Mouse (Mus musculus): ENCODE results near the gene Ccdc177.

Gene Ccdc177

DNA sequence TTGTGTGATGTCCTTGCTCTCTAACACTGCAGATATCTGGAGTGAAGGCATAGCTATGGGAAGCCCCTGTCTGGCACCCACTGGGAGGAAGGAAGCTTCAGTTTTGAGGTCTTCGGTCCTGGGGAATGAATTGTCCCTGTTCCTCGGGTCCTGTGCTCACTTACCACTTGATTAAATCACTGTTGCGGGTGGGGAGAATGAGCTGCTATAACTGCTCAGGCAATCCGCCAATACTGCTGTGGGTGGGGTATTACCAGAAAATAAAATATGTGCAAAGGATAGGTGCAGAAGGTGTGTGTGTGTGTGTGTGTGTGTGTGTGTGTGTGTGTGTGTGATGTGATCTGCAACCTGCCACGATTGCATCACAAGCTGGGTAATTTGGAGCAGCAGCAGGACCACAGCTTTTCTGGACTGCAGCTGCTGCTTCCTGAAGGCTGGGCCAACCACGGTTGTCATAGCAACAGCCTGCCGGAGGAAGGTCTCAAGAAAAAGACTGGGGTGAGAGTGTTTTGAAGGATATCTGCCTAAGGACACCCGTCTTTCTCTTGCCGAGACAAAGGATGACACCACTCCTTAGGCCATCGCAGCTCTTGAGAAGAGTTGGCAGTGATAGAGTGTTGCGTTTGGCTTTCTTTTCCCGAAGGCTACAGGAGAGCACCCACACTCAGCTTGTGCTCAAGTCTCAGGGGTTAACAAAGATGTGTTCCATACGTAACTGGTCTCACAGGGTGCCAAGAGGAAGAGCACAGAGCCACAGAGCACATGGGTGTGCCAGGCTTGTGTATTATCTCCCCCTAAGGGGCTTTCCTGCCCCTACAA, 23.8 kb downstream of the Ccdc177 start:
- DNase-seq (ENCODE audit: extremely low spot score, low spot score): peak; percentile 42

DNA sequence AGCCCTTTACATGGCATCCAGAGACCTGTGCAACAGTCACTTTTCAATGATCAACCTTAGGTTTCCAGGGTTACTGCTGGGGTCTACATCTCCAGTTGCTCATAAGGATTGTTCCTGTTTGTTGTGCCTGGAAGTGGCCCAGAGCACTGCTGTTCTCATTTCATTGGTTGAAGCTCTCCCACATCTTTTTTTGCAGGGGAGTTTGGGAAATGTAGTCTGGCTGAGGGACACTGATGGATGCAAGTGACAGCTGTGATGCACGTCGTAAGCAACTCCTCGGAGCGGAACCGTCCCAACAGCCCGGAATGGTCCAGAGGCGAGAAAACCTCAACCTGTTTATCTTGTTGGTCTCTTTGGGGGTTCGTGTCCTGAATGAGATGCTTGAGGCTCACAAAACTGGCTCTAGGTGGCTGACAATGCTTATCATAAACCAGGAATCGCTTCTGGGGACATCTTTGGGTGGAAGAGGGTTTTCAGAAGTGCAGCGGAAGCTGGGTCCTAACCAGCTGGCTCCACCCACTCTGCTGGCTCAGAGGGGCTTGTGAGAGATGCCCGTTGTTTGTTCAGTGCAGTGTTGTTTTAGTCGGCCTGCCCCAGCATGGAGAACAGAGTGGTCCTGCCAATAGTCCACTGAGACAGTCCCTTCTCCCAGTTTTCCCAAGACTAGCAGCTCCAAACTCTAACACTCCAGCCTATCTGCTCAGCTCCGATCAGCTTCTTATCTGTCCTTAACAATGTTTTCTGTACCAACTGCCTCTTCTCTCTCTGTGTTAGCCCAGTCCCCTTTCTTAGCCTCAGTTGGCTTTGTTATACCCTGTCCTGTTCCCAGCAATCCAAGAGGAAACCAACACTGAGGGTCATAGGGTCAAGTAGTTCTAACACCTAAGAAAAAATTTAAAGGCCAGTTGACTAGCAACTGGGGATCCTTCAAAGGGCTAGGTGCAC, 25.7 kb downstream of the Ccdc177 start:
- no peak for DNase-seq (ENCODE audit: extremely low spot score, low spot score)

- DNase-seq (ENCODE audit: extremely low spot score, low spot score): peak; percentile 76
Measured at GRCm38 (mm10) chr12:80730567-80730966, 29.9 kb downstream of the Ccdc177 start.

DNA sequence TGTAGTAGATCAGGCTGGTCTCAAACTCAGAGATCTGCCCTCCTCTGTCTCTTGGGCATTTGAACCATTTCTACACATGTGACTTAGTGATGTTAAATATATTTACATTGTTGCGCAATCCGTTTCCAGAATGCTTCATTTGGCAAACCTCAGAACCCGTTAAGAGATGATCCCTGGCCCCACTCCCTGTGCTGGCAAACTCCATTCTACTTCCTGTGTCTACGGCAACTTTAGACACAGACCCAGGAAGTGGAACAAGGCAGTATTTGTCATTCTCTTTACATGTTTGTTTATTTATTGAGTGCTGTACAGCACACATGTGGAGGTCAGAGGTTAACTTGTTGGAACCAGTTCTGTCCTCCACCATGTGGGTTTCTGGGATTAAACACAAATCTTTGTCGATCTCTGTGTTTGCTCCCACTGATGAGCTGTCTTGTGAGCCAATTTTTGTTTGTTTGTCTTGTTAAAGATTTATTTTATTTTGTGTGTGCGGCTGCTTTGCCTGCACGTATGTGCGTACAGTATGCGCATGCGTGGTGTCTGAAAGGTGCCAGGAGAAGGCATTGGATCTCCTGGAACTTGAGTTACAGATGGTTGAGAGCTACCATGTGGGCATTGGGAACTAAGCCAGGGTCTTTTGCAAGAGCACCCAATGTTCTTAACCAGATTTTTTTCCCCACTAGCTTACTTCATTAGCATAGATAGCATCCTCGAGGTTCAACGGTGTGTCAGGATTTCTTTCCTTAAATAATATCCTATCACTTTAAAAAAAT, 30.5 kb downstream of the Ccdc177 start:
- no peak for DNase-seq (ENCODE audit: extremely low spot score, low spot score)

DNA sequence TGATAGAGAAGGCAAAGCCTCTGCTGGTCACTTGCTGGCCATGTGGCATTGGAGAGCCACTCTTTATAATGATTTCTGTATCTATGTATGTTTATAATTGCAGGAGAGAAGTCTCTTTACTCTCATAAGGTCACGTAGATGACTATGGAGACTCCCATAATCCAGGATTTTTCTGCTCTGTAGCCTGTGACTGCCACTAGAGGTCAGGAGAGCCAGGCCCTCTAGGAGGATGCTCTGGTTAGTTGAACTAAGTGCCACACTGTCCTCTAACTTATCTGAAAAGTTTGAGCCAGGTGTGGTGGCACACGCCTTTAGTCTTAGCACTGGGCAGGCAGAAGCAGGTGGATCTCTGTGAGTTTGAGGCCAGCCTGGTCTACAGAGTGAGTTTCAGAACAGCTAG, 31.7 kb downstream of the Ccdc177 start:
- DNase-seq (ENCODE audit: extremely low spot score, low spot score): no peak

- DNase-seq (ENCODE audit: extremely low spot score, low spot score): no peak
Measured at GRCm38 (mm10) chr12:80728207-80728606, 32.3 kb downstream of the Ccdc177 start.

DNA sequence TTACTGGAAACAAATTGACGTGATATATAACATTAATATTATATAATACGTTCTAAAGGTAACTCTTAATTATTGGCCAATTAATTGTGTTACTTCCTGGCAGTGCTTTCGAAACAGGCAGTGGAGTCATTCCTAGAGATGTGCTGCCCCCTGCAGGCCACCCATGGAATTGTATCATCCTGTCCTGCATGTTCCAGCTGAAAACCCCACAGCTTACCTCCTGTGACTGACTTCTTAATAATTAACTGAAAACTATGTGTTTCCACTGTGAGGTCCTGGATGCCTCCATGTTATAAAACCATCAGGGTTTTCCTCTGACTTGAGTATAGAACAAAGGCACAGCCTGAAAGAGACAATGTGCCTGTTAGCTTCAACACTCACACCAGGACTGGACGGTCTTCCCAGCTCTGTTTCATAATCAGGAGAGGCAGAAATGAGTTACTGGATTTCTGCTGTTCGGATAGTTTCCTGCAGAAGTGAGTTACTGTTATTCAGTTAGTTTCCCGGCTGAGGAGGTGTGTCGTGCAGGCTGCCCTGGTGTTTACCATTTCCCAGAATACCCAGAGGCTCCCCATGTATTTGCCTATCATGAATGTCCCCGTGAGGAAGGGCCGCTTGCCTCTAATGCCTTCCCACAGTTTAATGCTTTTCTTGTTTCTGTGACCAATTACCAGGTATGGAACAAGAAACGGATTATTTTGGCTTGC, 35.5 kb downstream of the Ccdc177 start:
- peak; percentile 80 for DNase-seq (ENCODE audit: extremely low spot score, low spot score)

DNA sequence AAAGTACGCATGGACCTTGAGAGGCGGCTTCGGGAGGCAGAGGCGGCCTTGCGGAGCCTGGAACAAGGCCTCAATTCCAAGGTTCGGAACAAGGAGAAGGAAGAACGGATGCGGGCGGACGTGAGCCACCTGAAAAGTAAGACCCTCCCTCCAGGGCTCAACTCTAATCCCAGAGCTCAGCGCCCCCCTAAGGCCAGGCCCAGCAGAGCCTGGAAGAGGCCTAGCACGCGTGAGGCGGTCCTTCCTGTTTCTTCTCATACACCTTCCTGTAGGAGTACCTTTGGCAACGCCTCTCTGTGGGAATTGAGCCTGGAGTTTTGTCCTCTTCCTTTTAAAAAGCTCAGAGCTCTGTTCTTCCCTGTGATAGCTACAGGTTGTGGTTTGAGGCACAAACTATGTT, 39.0 kb downstream of the Ccdc177 start:
- DNase-seq (ENCODE audit: extremely low spot score, low spot score): no peak

DNA sequence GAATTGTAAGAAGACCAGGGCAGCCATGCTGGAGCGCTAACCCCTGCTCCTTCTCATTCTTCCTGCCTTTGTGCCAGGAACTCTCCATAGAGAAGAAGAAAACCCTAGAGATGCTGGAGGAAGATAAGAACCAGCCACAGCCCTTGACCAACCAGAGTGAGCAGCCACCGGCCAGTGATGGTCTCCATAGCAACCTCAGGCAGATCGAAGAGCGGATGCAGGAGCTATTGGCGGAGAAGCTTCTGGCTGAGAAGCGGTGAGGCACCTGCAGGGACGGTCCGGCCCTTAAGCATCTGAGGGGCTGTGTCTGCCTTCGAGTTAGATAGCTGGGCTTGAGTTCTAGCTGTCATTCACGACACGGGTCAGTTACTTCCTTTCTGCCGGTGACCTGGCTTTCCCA, 40.0 kb downstream of the Ccdc177 start:
- DNase-seq (ENCODE audit: extremely low spot score, low spot score): no peak

GRCm38 (mm10) chr12:80719141-80719540, 41.3 kb downstream of the Ccdc177 start:
- DNase-seq (ENCODE audit: extremely low spot score, low spot score): no peak

DNA sequence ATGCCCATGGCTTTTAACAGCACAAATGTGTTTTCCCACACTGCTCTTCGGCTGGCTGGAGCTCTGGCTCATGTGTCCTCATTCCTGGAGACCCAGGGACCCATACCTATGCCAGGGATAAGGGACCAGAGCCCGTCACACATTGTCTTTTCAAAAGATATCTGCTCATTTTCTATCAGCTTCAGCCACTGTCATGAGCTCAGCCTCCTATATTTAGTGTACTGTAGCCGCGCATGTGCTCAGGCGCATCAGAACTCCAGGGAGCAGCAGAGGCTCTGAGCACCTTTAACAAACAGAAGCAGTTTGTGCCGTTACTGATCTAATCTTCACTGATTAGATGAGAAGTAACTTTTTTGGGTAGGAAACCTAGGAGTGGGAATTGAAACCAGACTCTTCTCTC, 44.6 kb downstream of the Ccdc177 start:
- no peak for DNase-seq (ENCODE audit: extremely low spot score, low spot score)

DNA sequence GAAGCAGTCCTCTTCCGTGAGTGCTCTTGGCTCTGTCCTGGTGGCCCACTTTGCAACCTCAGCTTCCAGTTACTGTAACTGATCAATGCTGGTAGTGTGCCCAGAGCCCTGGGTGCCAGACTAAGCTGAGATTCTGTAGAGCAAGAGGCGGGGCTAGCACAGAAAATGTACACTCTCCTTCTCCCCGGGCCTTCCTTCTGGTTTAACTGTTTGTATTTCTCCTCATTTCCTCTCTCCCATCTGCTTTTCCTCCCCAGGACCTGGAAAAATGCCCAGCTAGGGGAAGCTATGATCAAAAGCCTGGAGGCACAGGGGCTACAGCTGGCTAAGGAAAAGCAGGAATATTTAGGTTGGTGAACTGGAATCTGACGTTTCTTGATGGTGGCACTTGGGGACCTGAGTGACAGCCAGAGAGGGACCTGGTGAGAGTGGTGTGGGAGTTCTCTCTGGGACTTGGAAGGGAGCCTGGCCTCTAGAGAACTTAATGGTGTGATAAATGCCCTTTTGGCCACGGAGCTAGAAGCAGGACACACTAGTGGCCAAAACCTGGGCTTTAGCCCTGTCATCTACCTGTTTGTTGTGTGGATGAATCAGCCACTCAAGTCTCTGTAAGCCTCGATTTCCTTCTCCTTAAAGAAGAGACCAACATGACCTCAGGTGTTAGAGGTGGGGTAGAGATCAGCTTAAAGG, 53.4 kb downstream of the Ccdc177 start:
- no peak for DNase-seq (ENCODE audit: extremely low spot score, low spot score)

DNA sequence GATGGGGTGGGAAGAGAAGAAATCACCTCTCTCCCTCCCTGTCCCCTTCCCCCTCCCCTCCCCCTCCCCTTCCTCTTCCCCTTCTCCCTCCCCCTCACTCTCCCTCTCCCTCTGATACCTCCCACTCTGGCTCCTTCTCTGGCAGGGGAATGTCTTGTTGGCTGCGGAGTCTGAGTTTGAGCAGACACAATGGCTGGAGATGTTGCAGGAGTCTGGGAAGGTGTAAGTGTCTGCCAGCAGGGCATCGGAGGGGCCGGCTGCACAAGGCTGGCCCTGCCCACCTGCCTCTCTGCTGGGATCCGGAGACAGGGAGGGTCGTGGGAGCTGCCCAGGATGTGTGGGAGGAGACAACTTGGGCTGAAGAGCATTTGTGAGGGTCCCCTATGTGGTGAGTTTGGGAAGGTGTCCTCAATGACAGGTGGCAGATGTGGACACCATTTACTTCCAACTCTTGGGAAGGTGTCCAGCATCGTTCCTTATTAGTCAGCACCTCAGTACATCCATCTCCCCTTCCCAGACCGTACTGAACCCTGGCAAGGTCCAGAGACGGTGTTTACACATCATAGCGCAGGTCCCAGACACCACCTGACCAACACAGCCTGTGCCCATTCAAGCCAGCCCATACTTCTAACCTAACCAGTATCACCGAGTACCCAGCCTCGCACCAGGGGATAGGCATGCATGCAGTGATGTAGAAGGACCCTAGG, 54.1 kb downstream of the Ccdc177 start:
- DNase-seq (ENCODE audit: extremely low spot score, low spot score): no peak
